Mouse (Mus musculus) ES-E14 (cell line): ENCODE results near the gene Slc25a22. TPM values are rescaled to one million over a fixed set of nuclear protein-coding genes. Genes with fewer than 3 reads are reported as not detected.
A peak's percentile ranks its signal among the peaks of the same experiment; 100 is the strongest.

Source experiments
- DNase-seq: peaks from one replicate; pipeline ENCODE4 v3.0.0-alpha.2; 2013; ENCODE audit warnings: low read depth, low spot score
- H3K27ac ChIP-seq: 2 replicates; pipeline ENCODE4 v1.5.1; 2012; ENCODE audit warnings: low read depth, mild to moderate bottlenecking, low read length, moderate library complexity, mixed read lengths; ENCODE audit not compliant: poor library complexity, insufficient read depth, severe bottlenecking
- H3K36me3 ChIP-seq: 2 replicates; pipeline ENCODE4 v1.6.1; 2012; ENCODE audit warnings: mild to moderate bottlenecking, low read length, moderate library complexity, mixed read lengths; ENCODE audit not compliant: control insufficient read depth, poor library complexity, insufficient read depth, severe bottlenecking
- H3K4me1 ChIP-seq, 2 experiments: fragments of 150-350 bp in 1 of 2; sonication (generic) in 1 of 2; 2 replicates each; pipeline ENCODE4 v1.6.1; 2012; ENCODE audit warnings: low read length in 2 of 2, mild to moderate bottlenecking in 1 of 2, mixed read lengths in 1 of 2; ENCODE audit not compliant: control insufficient read depth in 2 of 2, insufficient read depth in 2 of 2, poor library complexity in 1 of 2
- H3K4me3 ChIP-seq, 2 experiments: fragments of 150-350 bp in 1 of 2; sonication (generic) in 1 of 2; 2 replicates each; pipeline ENCODE4 v1.5.1; 2012; ENCODE audit warnings: low read length in 2 of 2, low read depth in 1 of 2, mild to moderate bottlenecking in 1 of 2, mixed read lengths in 1 of 2; ENCODE audit not compliant: insufficient read depth in 1 of 2, poor library complexity in 1 of 2, severe bottlenecking in 1 of 2
- H3K9ac ChIP-seq: 2 replicates; pipeline ENCODE4 v1.6.1; 2012; ENCODE audit warnings: low read depth, mild to moderate bottlenecking, low read length, mixed read lengths; ENCODE audit not compliant: poor library complexity, insufficient read depth, severe bottlenecking
- H3K9me3 ChIP-seq: fragments of 150-350 bp; sonication (generic); 2 replicates; pipeline ENCODE4 v1.6.1; 2012; ENCODE audit warnings: low read depth, mild to moderate bottlenecking, low read length; ENCODE audit not compliant: control insufficient read depth, insufficient read depth
- CHD2 ChIP-seq: IDR thresholded peaks from 2 replicates; pipeline ENCODE4 v1.6.1; 2014; ENCODE audit warnings: mild to moderate bottlenecking, low read depth, low read length, inconsistent platforms
- HCFC1 ChIP-seq: IDR thresholded peaks from 2 replicates; pipeline ENCODE4 v1.6.1; 2012; ENCODE audit warnings: low read length, inconsistent platforms, borderline replicate concordance; ENCODE audit not compliant: insufficient read depth
- MAFK ChIP-seq: IDR thresholded peaks from 2 replicates; pipeline ENCODE4 v1.6.1; 2014; ENCODE audit warnings: mild to moderate bottlenecking, low read depth, low read length, inconsistent platforms; ENCODE audit not compliant: insufficient read depth
- ZC3H11A ChIP-seq: IDR thresholded peaks from 2 replicates; pipeline ENCODE4 v1.6.1; 2012; ENCODE audit warnings: low read depth, mild to moderate bottlenecking, inconsistent platforms, low read length, borderline replicate concordance
- ZNF384 ChIP-seq: IDR thresholded peaks from 2 replicates; pipeline ENCODE4 v1.6.1; 2012; ENCODE audit warnings: low read depth, low read length, inconsistent platforms
- in situ Hi-C, 2 experiments: fragments of 600-800 bp; cut with MboI; formaldehyde crosslinking; loops; one replicate each; pipeline ENCODE4 v1.15.1; 2025; ENCODE audit warnings: low sequenced_read_pairs in 2 of 2, inconsistent platforms in 1 of 2; ENCODE audit not compliant: unreplicated experiment in 2 of 2
- total RNA-seq: library from RNA; depleted of rRNA; stranded (reverse); fragments of 300-350 nt; gene quantifications from 2 replicates; pipeline ENCODE4 v1.2.3, GENCODE M21; 2012

The Slc25a22 gene
- total RNA-seq, 1 experiment: 16.2 TPM

GRCm38 (mm10) chr7:141476226-141476980, 38.7 kb upstream of the Slc25a22 start:
- peak overlapping the region; percentile 36; the same call in 1 of the 2 replicates for H3K27ac ChIP-seq
- in situ Hi-C loops: no loop called here
- TF ChIP-seq ZNF384 (no peak), MAFK (no peak), HCFC1 (no peak), CHD2 (no peak), ZC3H11A (no peak)
- no peaks in the 10 kb centered on the region for H3K9me3 ChIP-seq
- peaks cover 9% of the 10 kb centered on the region for H3K36me3 ChIP-seq
- peak overlapping the region; percentile 88 to 98 for H3K4me3 ChIP-seq
- H3K9ac ChIP-seq: peak overlapping the region; percentile 89
- DNase-seq: no peak
- H3K4me1 ChIP-seq: peaks cover 3 to 13% of the 10 kb centered on the region in 2 experiments; a peak in 2 of 4 replicates

GRCm38 (mm10) chr7:141475805-141476158, 38.1 kb upstream of the Slc25a22 start:
- Histone ChIP-seq H3K4me3 (peak overlapping the region; percentile 88 to 98), H3K27ac (no peak overlapping the region), H3K36me3 (peaks cover 13% of the 10 kb centered on the region), H3K9me3 (no peaks in the 10 kb centered on the region), H3K9ac (peak overlapping the region; percentile 89), H3K4me1 (peaks cover 0 to 11% of the 10 kb centered on the region in 2 experiments; a peak in 2 of 4 replicates)
- no peak for TF ChIP-seq CHD2
- TF ChIP-seq ZNF384: no peak
- TF ChIP-seq MAFK: no peak
- no peak for TF ChIP-seq HCFC1
- no peak for DNase-seq
- in situ Hi-C loops: no loop called here

- Histone ChIP-seq H3K9ac (peak within 1 kb of the TSS; percentile 89), H3K4me1 (peaks cover 0 to 15% of the 10 kb centered on the region in 2 experiments; a peak in 3 of 4 replicates), H3K4me3 (peak within 1 kb of the TSS; percentile 88 to 98), H3K27ac (peak within 1 kb of the TSS; percentile 64; the same call in 1 of the 2 replicates), H3K9me3 (no peaks in the 10 kb centered on the region), H3K36me3 (peaks cover 18% of the 10 kb centered on the region)
- DNase-seq: no peak
- TF ChIP-seq HCFC1 (peak; percentile 65; the same call in 1 of the 2 replicates), ZNF384 (no peak), CHD2 (no peak)
- in situ Hi-C loops: no loop called here
These were observed 37.5 kb upstream of the Slc25a22 start, which contains the start of the genes Polr2l and Tspan4 for GRCm38 (mm10) chr7:141475011-141475804. Polr2l (minus strand) TSS chr7:141475132. Tspan4 (plus strand) TSS chr7:141475240.

- DNase-seq: no peak
- TF ChIP-seq MAFK (no peak), HCFC1 (no peak)
- H3K4me1 ChIP-seq: peaks cover 0 to 23% of the 10 kb centered on the region in 2 experiments; a peak in 3 of 4 replicates
- H3K9me3 ChIP-seq: no peaks in the 10 kb centered on the region
- no peak overlapping the region for H3K27ac ChIP-seq
- H3K4me3 ChIP-seq: peak overlapping the region; percentile 88 to 98
- in situ Hi-C loops: no loop called here
- peaks cover 27% of the 10 kb centered on the region for H3K36me3 ChIP-seq
- peak overlapping the region; percentile 89 for H3K9ac ChIP-seq
These were observed 36.5 kb upstream of the Slc25a22 start for GRCm38 (mm10) chr7:141474160-141474559.
